Mouse (Mus musculus): ENCODE data around the gene Optn.

- TF ChIP-seq CTCF (IDR thresholded peaks at IDR 0.05; ENCODE audit: low read depth) (no peak), EP300 (IDR thresholded peaks at IDR 0.05; ENCODE audit: low read depth) (no peak)
These were observed 88.0 kb downstream of the Optn start, which contains the start of gene Ucma for GRCm38 (mm10) chr2:4975807-4976206.
